Mouse (Mus musculus) adrenal gland, adult 18-20 months (tissue): Measurements from ENCODE around the gene Srpr. TPM values are rescaled to one million over a fixed set of nuclear protein-coding genes. Genes with fewer than 3 reads are reported as not detected.

Source experiments
- DNase-seq, 2 experiments: peaks; one replicate each; pipeline ENCODE4 v3.0.0; 2021 to 2022; ENCODE audit warnings: low spot score in 2 of 2
- total RNA-seq, 2 experiments: library from RNA; stranded (reverse); gene quantifications; 1 replicate in 1 of 2; 2 replicates in 1 of 2; pipeline ENCODE4 v1.2.3; 2021

The Srpr gene
- total RNA-seq, 2 experiments from 2014 or later, result 143 to 160 TPM

DNA sequence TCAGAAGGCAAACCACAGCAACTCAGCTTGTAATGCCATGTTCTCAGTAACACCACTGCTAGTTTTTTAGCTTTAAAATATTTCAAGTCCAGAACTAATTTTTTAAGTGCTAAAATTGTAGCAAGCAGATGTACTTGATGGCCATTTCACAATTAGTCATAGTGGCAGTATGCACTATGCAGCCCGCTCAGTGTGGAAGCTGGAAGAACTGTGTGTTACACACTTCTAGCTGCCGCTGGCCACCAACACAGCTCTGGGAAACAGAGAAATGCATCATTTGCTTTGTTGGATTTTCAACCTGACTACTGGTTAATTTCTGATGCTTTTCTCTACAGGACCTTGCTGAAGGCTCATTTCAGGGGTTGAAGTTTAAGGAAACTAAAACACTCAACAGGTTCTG is 47.4 kb downstream of the Srpr start:
- no peak for DNase-seq

DNA sequence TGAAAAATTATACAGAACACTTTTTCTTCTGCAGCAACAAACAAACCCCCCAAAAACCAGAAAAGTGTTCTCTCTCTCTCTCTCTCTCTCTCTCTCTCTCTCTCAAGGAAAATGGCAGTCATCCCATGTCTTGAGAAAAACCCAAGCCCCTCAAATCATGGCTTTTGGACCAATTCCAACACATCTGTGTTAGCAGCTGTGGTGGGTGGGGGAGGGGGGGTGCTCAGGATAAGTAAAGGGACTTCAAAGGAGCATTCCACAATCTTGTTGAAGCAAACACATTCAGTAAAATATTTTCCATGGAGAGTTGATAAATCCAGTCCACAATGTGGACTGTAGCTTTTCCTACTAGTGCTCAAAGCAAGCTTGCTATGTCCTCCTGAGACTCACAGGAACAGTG is 49.5 kb downstream of the Srpr start:
- DNase-seq, result no peak

DNA sequence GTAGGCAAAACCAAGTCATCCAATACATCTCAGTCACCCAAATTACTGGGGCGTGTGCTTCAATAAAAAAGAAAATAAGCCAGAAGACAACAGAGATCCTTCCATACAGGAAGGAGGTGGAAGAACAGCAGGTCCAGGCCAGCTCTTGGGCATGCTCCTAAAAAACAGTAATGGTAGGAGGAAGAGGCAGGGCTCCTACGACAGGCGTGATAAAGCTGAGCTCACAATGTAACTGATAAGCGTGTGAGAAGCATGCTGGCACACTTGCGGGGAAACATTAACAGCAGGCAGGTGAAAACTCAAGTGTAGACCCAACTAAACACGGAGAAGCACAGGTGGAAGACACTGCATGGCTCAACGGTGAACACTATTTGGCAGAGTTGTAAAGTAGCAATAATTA is 57.4 kb downstream of the Srpr start:
- DNase-seq, result no peak

DNA sequence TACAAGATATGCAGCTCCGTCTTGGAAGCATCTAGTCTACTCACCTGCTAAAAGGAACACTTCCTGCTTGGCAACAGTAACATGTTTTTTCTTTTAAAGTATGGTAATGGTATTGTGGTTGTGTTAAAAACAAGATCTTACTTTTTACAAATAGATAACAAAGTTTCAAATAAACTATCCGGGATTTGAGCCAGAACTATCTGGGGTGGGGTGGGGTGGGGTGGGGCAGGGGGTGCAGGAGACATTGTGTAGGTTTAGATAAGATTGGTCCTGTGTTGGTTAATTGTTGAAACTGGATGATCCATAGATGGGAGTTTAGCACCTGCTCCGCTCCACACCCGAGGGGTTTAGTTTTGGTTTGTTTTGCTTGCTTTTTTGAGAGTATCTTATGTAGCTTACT is 62.4 kb downstream of the Srpr start:
- no peak for DNase-seq

DNA sequence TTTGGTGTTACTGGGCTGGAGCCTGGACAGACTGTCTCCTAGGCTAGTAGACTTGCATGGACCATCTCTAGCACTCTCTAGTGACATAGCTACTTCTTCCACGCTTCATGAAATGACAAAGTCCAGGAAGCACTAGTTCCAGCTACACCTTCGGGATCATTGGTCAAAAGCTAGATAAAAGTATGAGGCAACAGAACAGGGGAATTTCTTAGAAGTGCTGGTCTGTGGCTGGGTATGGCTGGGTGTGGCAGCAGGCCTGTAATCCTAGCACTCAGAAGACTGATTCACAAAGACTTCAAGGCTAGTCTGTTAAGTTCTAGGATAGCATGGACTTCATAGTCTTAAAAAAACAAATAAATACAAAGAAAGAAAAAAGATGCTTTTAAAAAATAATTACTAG is 63.5 kb downstream of the Srpr start:
- DNase-seq, result no peak

DNA sequence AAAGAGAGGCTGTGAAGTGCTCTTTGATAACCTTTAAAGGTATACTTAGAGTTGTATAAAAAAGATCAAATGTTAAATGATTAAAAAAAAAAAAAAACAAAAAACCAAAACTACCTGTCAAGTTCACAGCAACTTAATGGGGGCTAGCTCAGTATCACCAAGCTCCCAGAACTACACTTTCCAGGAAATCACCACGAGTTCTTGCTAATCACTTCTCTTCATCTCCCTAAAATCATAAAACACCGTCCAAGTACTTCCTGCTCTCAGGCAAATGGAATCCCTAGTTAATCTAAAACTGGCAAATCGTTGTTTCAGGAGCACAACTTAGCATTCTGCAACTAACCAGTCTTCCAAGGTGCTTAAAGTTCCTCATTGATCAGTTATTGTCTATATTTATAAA is 64.5 kb downstream of the Srpr start:
- no peak for DNase-seq

DNA sequence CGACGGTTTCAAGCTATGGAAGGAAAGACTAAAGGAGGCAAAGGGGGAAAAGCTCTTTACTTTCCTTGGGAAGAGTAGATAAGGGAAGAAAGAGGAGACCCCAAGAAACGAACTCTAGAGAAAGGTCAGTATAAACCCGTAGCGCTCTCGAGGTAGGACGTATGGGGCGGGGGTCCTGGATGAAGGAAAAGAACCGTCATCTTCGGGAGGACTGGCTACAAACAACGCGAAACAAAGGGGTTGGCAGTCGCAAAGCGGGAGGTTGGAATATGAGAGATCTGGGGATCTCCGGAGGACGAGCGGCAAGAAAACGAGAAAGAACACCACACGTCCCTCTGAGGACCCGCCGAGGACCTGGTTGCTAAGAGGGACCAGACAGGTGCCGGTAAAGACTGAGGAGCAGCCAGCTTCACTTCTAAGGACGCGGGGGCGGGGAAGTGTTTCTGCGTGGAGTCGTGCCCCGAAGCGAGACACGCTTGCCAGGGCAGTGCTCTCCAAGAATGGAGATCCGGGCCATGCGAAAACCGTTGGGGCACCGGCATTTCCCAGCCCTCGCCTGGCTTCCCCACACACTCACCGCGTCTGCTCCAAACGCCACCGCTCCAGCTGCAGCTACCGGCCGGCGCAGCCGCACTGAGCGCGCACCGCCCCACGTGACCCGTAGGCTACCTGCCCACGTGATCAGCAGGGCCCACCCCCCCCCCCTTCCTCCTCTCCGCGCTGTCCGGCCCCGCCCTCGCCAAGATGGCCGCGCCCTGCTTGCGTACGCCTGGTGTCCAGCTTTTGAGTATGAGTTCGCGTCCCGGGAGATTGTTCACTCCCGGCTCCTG is 67.4 kb downstream of the Srpr start, which contains the start of the genes Fam118b and Rpusd4:
Fam118b (minus strand) TSS at position 660 of the 830 bp plus-strand sequence.
Rpusd4 (plus strand) TSS at position 720 of the 830 bp plus-strand sequence.
- peak; percentile 89 to 90 for DNase-seq

DNA sequence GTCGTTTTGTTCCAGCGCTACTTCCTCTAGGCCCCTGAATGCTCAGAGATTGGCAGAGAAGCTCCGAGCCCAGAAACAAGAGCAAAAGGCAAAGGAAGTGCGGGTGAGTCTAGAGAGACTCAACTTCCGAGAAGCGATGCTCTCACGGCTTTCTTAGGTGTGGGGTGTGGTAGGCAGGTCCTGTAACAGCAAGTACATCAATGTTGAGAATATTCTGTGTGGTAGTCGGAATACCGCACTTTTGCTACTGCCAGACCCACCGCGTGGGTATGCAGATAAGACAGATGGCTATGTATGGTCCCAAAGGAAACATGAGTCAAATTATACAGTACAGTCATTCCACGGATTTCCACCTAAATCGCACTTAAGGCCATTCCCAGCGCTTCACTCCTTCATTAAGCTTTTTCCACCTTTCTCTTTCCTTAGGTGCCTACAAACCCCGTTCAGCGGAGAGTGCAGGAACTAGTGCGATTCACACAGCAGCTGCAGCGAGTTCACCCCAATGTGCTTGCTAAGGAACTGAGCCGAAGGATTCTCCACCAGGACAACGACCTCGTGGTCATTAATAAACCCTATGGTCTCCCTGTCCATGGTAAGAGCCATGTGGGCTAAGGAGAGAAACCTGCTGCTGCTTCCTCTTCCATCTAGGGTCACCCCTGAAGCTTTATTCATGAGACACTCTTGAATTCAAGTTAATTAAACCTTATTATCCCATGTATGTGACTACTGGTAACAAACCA is 68.2 kb downstream of the Srpr start:
- no peak for DNase-seq

DNA sequence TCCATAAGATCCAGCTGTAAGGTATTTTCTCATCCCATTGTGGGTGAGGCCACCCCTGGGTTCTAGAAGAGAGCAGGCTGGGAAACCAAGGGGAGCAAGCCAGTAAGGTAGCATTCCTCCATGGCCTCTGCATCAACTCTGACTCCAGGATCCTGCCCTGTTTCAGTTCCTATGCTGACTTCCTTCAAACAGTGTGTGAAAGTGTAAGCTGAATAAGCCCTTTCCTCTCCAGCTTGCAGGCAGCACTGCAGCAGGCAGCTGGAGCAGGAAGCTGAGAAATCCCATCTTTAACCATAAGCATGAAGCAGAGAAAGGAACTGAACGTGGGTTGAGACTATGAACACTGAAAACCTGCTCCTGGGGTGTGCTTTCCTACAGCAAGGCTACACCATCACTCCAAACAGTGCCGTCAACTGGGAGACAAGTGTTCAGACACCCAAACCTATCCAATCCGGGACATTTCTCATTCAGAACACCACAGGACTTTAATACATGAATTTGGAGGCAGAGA is 77.9 kb downstream of the Srpr start:
- DNase-seq, result no peak

DNA sequence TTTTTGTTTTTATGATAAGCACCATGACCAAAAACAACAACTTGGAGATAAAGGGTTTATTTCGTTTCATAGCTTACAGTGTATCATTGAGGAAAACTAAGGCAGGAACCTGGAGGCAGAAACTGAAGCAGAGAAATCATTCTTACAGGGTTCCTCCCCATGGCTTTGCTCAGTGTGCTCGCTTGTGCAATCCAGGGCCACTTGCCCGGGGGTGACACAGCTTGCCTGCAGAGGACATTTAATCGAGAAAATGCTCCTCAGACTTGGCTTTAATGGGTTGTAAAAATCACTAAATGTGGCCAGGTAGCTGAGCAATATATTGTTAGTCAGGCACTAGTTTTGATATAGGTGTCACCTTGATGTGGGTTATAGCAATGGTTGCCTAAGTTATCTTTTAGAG is 78.5 kb downstream of the Srpr start:
- no peak for DNase-seq

DNA sequence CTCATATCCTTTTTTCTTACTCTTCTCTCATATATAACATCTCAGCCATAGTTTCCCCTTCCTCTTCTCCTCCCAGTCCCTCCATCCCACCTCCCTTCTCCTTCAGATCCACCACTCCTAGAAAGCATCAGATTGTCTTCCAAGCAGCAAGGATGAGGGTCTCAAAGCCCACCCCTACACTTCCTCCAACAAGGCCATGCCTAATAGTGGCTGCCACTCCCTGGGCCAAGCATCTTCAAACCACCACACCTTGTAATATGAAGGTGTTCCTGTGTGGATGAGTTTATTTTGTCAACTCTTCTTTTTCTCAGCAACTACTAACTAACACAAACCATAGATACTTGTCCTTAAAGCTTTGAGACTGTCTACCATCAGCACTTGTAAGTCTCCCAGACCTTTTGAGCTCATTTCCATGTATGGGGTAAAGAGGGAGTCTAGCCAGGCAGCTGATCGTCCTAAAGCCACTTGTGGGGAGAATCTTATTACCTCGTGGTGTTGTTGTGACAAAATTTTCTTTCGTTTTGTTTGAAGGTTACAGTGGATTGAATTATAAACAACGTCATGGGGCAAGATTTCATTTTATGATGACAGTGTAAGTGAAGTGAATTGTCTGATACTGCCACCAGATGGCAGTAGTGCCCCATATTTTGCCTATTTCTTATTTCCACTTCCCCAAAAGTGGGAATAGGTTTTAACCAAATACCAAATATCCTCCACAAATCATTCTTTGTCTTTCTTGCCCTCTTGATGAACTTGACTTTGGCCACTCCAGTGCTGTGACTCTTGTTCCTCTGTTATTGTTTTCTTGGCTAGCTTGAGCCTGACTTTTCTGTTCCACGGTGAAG is 82.3 kb downstream of the Srpr start:
- DNase-seq, result peak; percentile 47 to 52

DNA sequence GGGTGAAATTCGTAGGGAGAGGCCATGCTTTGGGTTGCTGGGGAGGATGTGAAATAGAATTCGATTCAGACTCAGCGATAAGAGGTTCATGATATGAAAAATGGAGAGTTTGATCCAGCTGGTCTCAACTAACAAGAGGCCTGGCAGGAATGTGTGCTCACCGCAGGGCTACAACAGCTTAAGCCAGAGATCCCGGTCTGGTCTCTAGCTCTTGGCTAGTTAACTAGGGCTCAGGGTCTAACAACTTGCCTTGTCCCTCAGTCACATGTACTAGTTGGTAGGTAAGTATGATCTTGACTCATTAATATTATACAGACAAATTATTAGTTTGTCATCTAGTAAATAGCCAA is 82.9 kb downstream of the Srpr start:
- DNase-seq, result no peak

DNA sequence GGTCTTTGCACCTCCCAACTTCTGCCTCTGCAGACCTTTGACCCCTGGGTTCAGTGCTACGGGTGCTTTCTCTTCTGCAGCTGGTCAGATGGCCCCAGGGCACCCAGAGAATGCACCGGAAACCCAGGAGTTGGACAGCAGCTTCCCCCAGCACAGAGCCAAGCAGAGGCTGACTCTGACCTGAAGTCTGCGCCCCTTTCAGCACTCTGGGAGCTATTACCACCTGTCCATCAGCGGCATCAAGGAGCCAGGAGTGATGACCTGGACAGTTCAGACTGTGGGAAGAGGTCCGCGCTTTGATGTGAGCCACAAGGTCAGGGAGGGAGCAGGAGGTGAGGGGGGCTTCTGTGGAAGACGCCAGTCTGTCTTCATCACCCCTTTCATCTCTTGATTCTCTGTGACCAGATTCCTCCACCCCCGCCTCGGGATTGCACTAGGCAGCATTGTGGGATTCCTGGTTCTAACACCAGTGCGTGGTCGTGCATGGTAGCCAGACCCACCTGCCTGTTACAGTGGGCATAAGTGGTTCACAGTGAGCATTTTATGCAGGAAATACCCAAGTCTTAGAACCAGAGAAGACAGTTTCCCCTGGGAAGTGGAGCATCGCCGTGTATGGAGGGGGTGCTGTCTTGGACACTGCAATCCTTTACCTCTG is 83.6 kb downstream of the Srpr start:
- DNase-seq, result no peak

DNA sequence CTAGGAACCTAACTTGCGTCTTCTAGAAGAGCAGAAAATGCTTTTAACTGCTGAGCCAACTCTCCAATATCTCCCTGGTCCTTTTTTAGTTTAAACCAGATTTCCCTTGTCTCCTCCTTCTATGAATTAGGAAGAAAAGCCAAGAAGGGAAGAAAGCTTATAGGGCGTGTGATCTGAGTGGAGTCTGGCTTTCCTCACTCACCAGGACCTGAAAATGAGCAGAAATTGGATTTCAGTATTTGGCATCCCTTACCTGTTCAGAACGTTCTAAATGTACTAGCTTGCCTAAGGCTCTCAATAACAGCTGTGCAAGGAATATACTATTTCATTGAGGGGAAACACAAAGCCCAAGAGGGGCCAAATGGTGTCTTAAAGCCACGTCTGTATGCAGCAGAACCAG is 84.4 kb downstream of the Srpr start:
- DNase-seq, result no peak

DNA sequence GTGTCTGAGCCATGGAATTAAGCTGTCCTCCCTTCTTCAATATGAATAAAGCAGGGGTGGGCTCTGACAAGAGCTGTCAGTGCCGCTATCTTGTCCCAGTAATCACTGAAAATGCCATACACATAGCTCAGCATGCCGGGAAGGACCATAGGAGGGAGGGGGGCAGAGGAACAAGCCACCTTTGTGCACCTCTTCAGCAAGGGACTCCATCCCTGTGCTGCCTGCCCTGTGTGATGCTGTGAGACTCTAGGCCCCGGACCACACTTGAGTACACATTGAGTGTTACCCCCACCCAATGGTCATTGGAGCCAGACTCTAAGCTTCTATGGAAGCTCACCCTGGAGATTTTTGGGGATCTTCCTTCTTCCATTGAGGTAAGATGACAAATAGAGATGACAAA is 86.4 kb downstream of the Srpr start:
- DNase-seq, result no peak

DNA sequence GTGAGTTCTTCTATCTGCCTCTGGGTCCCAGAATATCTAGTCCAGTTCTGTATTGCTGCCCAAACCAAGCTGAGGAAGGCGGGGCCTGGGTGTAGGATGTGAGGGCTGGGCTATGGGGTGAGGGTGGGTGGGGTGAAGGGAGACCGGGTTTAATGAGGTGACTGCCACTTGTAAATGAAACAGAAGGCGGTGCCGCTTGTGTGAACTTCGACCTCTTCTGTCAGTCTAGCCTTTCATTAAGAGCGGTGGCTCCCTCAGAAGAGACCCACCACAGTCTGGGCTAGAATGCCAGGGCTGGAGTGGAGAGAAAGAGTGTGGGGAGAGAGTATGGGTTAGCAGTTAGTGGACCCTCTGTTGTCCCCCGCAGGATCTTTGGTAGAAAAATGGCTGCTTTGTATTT is 90.0 kb downstream of the Srpr start:
- no peak for DNase-seq

DNA sequence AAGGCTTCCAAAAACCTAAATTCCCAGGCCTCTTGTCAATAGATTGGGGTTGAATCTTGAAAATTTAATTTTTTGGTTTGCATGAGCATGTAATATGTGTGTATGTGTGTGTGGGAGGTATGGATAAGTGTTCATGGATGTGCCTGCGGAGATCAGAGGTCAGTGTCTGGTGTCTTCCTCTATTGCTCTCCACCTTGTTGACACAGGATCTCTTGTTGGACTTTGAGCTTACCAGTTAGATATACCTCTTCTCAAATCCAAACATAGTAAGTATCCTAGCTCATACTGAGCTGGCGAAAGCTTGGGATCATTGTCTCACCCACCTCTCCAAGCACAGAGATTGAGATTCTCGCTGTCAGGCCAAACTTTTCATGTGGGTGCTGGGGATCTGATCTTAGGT is 90.4 kb downstream of the Srpr start:
- DNase-seq, result no peak

DNA sequence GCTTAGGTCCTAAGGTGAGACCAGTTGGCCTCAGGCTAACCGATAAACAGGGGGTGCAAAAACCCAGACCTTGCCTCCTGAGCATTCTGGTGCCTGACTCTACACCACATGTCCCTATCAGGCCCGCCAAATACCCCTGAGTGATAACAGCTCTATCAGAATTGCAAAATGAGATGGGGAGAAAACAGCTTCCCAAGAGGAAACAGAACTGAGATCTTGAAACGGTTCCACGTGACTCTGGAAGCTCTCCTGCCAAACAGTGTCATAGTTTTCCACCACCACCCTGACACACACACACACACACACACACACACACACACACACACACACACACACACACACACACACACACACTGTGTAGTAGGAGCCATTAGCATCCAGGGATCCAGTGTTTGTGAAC is 90.9 kb downstream of the Srpr start:
- no peak for DNase-seq

DNA sequence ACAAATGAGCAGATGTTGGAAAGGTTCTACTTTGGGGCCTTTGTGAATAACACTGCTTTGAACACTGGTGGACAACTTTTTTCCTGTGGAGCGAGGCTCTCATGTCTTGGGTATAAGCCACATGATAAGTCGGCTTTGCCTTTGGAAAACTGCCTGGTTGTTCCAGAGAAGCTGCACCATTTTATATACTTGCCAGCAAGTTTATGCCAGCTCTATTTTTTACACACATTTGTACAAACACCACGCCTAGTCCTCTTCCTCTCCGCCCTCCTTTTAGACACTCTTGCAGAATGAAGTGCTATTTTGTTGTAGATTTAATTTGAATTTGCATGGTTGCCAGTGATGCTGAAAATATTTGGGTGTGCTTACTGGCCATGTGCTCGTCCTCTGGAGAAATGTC is 93.5 kb downstream of the Srpr start:
- DNase-seq, result no peak
